Mouse (Mus musculus) lung, postnatal 0 days (tissue): ENCODE results near the gene Ccdc28a.

Experiments
- CTCF ChIP-seq: IDR thresholded peaks from 2 replicates; pipeline ENCODE4 v1.5.1; 2016; ENCODE audit warnings: antibody characterized with exemption, mild to moderate bottlenecking
- EP300 ChIP-seq: IDR thresholded peaks from 2 replicates; pipeline ENCODE4 v1.6.1; 2016; ENCODE audit warnings: antibody characterized with exemption, mild to moderate bottlenecking, control low read depth

GRCm38 (mm10) chr10:18237191-18237590 lies 2.4 kb upstream of the Ccdc28a start:
- TF ChIP-seq CTCF (no peak), EP300 (no peak)
